Mouse (Mus musculus): ENCODE data around the gene Adgrd1. TPM values are rescaled to one million over a fixed set of nuclear protein-coding genes. Genes with fewer than 3 reads are reported as not detected.

The Adgrd1 gene
- 0.08 and 0.55 TPM in 2 replicates for polyA plus RNA-seq (2014; fragmentation: Nextera tagmentation; extraction: Ambion mirVana)

DNA sequence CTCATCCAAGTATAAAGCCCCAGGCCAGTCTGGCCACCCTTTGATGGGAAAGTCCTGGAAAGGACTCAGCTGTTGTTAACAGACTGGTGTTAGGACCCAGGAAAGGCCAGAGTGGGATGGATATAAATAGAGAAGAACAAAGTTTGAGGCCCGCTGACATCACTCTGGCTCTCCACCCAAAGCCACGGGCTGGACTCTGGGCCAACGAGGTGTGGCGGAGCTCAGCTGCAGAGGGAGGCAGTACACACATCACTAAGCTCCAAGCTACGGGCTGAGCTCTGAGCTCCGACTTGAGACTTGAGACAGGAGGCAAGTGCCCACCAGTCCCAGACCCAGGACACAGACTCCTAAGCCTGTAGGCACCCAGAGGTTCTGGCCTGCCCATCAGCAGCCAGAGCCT, at the start of gene Adgrd1:
Gene Adgrd1, plus strand, starts transcription at position 240 of the 400 bp plus-strand sequence.
- Histone ChIP-seq H3K4me3 (ENCODE audit: low read depth, low read length) (no peak within 1 kb of the TSS), H3K27me3 (ENCODE audit: control insufficient read depth, insufficient read depth, low read length) (no peaks in the 10 kb centered on the region), H3K36me3 (ENCODE audit: control insufficient read depth, insufficient read depth, low read length) (no peaks in the 10 kb centered on the region), H3K4me1 (ENCODE audit: control insufficient read depth, insufficient read depth, low read length) (no peaks in the 10 kb centered on the region), H3K4me2 (ENCODE audit: low read depth, low read length) (no peak within 1 kb of the TSS), H3K9ac (replicated peaks; ENCODE audit: low read depth, low read length) (no peak within 1 kb of the TSS), H3K27ac (ENCODE audit: low read depth, low read length) (no peak within 1 kb of the TSS), H3K9me3 (ENCODE audit: control insufficient read depth, low read length) (no peaks in the 10 kb centered on the region)
- WGBS: 66% methylated on average over 6 of the region's 6 CpGs
- ATAC-seq (ENCODE audit: low read depth): no peak

DNA sequence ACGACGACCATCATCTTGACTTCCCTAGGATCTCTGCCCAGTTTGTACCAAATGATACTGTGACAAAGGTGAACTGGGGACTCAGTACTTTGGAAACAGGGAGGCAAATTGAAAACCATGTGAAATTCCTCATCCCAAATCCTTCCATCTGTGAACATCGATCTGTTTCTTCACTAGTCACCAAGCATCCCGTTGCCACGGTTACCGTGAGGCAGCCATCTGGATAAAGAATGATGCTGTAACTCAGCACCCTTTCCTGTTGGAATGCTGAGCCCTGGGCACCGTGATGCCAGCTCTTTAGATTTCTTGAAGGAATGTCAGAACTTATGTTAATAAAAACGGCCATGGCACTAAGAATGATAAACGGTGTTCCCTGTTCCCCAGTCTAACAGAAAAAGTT, 47.2 kb upstream of the Adgrd1 start:
- H3K36me3 ChIP-seq (ENCODE audit: control insufficient read depth, insufficient read depth, low read length): no peaks in the 10 kb centered on the region
- H3K9me3 ChIP-seq (ENCODE audit: control insufficient read depth, low read length): no peaks in the 10 kb centered on the region
- no peak overlapping the region for H3K9ac ChIP-seq (replicated peaks; ENCODE audit: low read depth, low read length)
- H3K4me2 ChIP-seq (ENCODE audit: low read depth, low read length): no peak overlapping the region
- no peak for ATAC-seq (ENCODE audit: low read depth)
- 0 out of 2 replicates have a peak, but pooled peaks cover 20% of the 10 kb centered on the region for H3K4me1 ChIP-seq (ENCODE audit: control insufficient read depth, insufficient read depth, low read length)
- 57% methylated on average over 9 of the region's 9 CpGs for WGBS
- no peaks in the 10 kb centered on the region for H3K27me3 ChIP-seq (ENCODE audit: control insufficient read depth, insufficient read depth, low read length)
- no peak overlapping the region for H3K27ac ChIP-seq (ENCODE audit: low read depth, low read length)
- H3K4me3 ChIP-seq (ENCODE audit: low read depth, low read length): no peak overlapping the region

DNA sequence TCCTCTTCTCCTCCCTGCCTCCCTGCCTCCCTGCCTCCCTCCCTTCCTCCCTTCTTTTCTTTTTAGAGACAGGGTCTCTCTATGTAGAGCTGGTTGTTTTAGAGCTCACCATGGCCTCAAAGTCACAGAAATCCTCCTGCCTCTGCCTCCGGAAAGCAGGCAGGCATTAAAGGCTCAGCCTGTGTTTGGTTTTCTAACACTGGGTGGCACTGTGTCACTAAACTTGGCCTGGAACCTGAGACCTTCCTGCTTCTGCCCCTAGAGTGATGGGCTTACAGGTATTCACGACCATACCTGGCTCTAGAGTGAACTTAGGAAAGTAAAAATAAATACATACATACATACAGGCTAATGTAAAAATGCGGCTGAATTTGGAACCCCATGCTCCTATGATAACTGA, 44.6 kb upstream of the Adgrd1 start:
- ATAC-seq (ENCODE audit: low read depth): no peak
- H3K27me3 ChIP-seq (ENCODE audit: control insufficient read depth, insufficient read depth, low read length): no peaks in the 10 kb centered on the region
- no peak overlapping the region for H3K4me2 ChIP-seq (ENCODE audit: low read depth, low read length)
- no peak overlapping the region for H3K4me3 ChIP-seq (ENCODE audit: low read depth, low read length)
- 0 out of 2 replicates have a peak, but pooled peaks cover 12% of the 10 kb centered on the region for H3K4me1 ChIP-seq (ENCODE audit: control insufficient read depth, insufficient read depth, low read length)
- H3K27ac ChIP-seq (ENCODE audit: low read depth, low read length): no peak overlapping the region
- no peaks in the 10 kb centered on the region for H3K9me3 ChIP-seq (ENCODE audit: control insufficient read depth, low read length)
- 91% methylated on average over 3 of the region's 3 CpGs for WGBS
- H3K36me3 ChIP-seq (ENCODE audit: control insufficient read depth, insufficient read depth, low read length): no peaks in the 10 kb centered on the region
- H3K9ac ChIP-seq (replicated peaks; ENCODE audit: low read depth, low read length): no peak overlapping the region

DNA sequence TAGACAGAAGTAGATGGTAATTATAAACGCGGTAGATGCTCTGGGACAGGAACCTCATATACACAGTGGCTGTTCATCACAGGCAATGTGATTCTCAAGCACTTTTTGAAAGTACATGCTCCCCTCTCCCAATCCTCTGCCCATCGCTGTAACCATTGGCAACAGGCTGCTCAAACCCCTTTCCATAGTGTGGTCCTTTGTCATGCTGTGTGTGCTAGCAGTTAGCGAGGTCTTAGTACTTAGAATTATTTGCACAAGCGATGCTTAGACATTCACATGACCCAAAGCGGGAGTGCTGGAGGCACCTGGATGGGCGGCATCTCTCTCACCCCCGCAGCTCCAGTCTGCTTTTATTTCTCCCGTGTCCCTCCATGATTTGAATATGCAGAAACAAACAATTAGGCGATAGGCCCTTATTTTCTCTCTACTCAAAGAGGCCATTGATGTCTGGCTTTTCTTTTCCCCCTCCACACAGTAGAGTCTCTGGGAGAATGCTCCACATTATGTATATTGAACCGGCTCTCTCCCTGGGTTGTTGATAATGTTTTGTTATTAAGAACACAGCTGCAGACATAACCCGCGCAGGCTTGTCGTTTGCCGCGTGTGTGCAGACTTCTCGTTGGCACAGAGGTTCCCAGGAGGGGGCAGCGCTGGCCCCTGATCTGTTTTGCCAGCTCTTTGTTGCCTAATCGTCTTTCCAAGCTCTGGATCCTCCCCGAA, 43.8 kb upstream of the Adgrd1 start:
- Histone ChIP-seq H3K36me3 (ENCODE audit: control insufficient read depth, insufficient read depth, low read length) (no peaks in the 10 kb centered on the region), H3K4me1 (ENCODE audit: control insufficient read depth, insufficient read depth, low read length) (0 out of 2 replicates have a peak, but pooled peaks cover 12% of the 10 kb centered on the region), H3K4me2 (ENCODE audit: low read depth, low read length) (peak overlapping the region; percentile 4; the same call in 1 of the 2 replicates), H3K4me3 (ENCODE audit: low read depth, low read length) (no peak overlapping the region), H3K9ac (replicated peaks; ENCODE audit: low read depth, low read length) (no peak overlapping the region; the same call in 1 of the 2 replicates), H3K27ac (ENCODE audit: low read depth, low read length) (peak overlapping the region; percentile 68), H3K9me3 (ENCODE audit: control insufficient read depth, low read length) (no peaks in the 10 kb centered on the region), H3K27me3 (ENCODE audit: control insufficient read depth, insufficient read depth, low read length) (no peaks in the 10 kb centered on the region)
- 17% methylated on average over 20 of the region's 20 CpGs for WGBS
- ATAC-seq (ENCODE audit: low read depth): peak; percentile 24; the same call in 1 of the 2 replicates

DNA sequence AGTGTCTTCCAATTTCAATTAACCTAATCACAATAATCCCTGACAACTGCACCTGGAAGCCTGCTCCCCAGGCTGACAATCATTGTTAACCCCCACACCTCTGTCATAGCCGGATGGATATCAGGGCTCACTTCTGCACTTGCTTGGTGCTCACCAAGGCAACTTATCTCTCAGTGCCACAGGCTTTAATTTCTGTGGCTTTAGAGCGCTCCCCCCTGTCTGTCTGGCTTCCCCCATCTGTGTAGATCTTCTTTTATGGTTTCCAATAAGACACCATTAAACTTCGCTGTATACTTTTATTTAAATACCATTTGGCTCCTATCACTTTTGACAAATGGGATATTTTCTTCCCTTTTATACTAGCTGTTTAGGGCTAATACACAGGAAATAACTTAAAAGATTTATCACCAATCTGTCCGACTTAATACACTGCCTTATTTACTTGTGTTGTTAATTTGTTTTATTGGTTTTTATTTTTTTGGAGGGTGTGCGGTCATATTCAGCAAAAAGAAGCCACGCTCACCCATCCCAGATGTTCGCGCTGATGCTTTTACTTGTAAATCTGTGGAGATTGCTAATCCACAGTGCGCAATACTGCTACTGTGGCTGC, 41.8 kb upstream of the Adgrd1 start:
- 87% methylated on average over 9 of the region's 9 CpGs for WGBS
- Histone ChIP-seq H3K4me2 (ENCODE audit: low read depth, low read length) (no peak overlapping the region), H3K4me3 (ENCODE audit: low read depth, low read length) (no peak overlapping the region), H3K4me1 (ENCODE audit: control insufficient read depth, insufficient read depth, low read length) (0 out of 2 replicates have a peak, but pooled peaks cover 7% of the 10 kb centered on the region), H3K27me3 (ENCODE audit: control insufficient read depth, insufficient read depth, low read length) (no peaks in the 10 kb centered on the region), H3K9ac (replicated peaks; ENCODE audit: low read depth, low read length) (no peak overlapping the region), H3K36me3 (ENCODE audit: control insufficient read depth, insufficient read depth, low read length) (no peaks in the 10 kb centered on the region), H3K27ac (ENCODE audit: low read depth, low read length) (no peak overlapping the region), H3K9me3 (ENCODE audit: control insufficient read depth, low read length) (no peaks in the 10 kb centered on the region)
- no peak for ATAC-seq (ENCODE audit: low read depth)

DNA sequence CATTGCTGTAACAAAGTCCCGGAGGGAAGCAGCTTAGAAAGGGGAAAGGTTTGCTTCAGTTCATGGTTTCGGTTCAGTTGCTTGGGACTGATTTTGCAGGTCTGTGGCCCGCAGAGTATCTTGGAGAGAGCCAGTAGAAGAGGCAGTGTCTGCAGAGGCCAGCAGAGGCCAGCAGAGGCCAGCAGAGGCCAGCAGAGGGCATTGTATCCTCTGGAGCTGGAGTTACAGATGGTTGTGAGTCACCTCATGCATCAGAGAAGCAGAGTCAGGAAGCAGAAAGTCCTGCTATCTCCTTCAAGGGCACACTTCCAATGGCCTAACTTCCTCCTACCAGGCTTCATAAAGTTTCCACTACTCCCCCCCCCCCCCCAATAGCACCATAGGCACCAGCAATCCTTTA, 37.4 kb upstream of the Adgrd1 start:
- ATAC-seq (ENCODE audit: low read depth): no peak
- no peaks in the 10 kb centered on the region for H3K4me1 ChIP-seq (ENCODE audit: control insufficient read depth, insufficient read depth, low read length)
- H3K4me2 ChIP-seq (ENCODE audit: low read depth, low read length): no peak overlapping the region
- no peaks in the 10 kb centered on the region for H3K36me3 ChIP-seq (ENCODE audit: control insufficient read depth, insufficient read depth, low read length)
- H3K4me3 ChIP-seq (ENCODE audit: low read depth, low read length): no peak overlapping the region
- no peak overlapping the region for H3K9ac ChIP-seq (replicated peaks; ENCODE audit: low read depth, low read length)
- no peak overlapping the region for H3K27ac ChIP-seq (ENCODE audit: low read depth, low read length)
- no peaks in the 10 kb centered on the region for H3K27me3 ChIP-seq (ENCODE audit: control insufficient read depth, insufficient read depth, low read length)
- no peaks in the 10 kb centered on the region for H3K9me3 ChIP-seq (ENCODE audit: control insufficient read depth, low read length)
- WGBS: 83% methylated on average over 3 of the region's 3 CpGs

DNA sequence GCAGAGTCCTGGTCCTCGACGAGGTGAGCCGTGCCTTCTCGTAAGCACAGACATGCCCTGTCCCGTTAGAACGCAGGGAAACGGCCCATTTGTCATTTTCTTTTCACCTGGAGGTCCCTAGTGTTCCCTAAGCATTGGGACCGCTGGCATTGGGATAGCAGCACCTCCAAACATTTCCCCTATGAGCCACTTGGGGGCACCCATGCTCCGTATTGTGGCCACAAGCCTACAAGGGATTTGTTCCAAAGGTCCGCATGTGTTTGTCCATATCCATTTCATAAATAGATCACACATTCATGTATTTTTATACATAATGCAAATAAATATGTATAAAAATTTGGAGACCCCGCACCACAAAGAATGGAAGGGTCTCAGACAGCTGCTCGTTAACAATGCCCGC, 35.0 kb upstream of the Adgrd1 start:
- Histone ChIP-seq H3K9me3 (ENCODE audit: control insufficient read depth, low read length) (no peaks in the 10 kb centered on the region), H3K4me3 (ENCODE audit: low read depth, low read length) (no peak overlapping the region), H3K4me2 (ENCODE audit: low read depth, low read length) (no peak overlapping the region), H3K9ac (replicated peaks; ENCODE audit: low read depth, low read length) (no peak overlapping the region), H3K36me3 (ENCODE audit: control insufficient read depth, insufficient read depth, low read length) (no peaks in the 10 kb centered on the region), H3K4me1 (ENCODE audit: control insufficient read depth, insufficient read depth, low read length) (no peaks in the 10 kb centered on the region), H3K27ac (ENCODE audit: low read depth, low read length) (no peak overlapping the region), H3K27me3 (ENCODE audit: control insufficient read depth, insufficient read depth, low read length) (no peaks in the 10 kb centered on the region)
- WGBS: 25% methylated on average over 13 of the region's 13 CpGs
- ATAC-seq (ENCODE audit: low read depth): no peak

DNA sequence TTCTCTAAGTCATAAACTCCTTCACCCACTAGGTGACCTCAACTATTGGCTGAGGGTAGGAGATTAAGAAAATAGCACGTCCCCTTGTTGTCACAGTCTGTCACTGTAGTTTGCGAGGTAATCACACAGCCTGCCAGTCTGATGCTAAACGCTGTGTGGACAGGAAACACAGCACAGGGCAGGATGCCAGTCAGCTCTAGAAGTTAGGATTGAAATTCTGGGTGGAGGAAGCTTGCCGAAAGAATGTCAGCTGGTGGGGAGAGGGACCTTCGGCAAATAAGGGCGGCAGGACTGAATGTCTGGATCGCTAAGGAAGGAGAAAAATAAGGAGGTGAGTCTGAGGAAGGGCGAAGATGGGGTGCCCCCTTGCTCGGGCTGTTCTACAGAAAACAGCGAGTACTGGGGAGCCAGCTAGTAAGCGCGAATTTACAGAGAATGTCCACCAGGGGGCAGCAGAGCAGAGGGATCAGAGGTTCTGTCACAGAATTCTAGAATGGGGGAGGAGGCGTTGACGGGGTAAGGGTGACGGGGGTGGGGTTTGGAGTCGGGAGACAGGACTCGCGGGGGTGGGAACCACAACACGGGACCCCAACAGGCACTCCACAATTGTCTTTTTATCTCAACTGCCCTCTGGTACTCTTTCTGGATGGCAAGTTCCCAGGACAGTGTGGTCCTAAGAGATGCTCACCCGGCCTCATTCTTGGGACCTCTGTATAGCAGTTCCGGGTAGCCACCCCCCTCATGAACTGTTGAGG, 33.3 kb upstream of the Adgrd1 start:
- no peak for ATAC-seq (ENCODE audit: low read depth)
- WGBS: 15% methylated on average over 21 of the region's 21 CpGs

DNA sequence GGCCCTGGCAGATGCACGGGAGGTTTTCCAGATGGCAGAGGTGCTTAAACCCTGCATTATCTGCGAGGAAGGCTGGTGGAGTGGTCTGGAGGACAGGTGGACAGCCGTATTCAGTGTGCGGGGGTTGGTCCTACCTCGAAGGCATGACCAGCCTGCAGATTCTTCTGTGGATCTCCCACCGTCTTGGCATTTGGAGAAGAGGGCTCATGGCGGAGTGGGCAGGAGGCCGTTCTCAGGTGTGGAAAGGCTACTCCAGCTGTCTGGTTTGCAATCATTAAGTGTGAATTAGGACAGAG, 32.8 kb upstream of the Adgrd1 start:
- ATAC-seq (ENCODE audit: low read depth): no peak
- no peaks in the 10 kb centered on the region for H3K36me3 ChIP-seq (ENCODE audit: control insufficient read depth, insufficient read depth, low read length)
- no peak overlapping the region for H3K27ac ChIP-seq (ENCODE audit: low read depth, low read length)
- no peak overlapping the region for H3K4me3 ChIP-seq (ENCODE audit: low read depth, low read length)
- peak overlapping the region; percentile 42 for H3K4me2 ChIP-seq (ENCODE audit: low read depth, low read length)
- no peaks in the 10 kb centered on the region for H3K4me1 ChIP-seq (ENCODE audit: control insufficient read depth, insufficient read depth, low read length)
- WGBS: 47% methylated on average over 8 of the region's 8 CpGs
- no peak overlapping the region for H3K9ac ChIP-seq (replicated peaks; ENCODE audit: low read depth, low read length)
- no peaks in the 10 kb centered on the region for H3K27me3 ChIP-seq (ENCODE audit: control insufficient read depth, insufficient read depth, low read length)
- no peaks in the 10 kb centered on the region for H3K9me3 ChIP-seq (ENCODE audit: control insufficient read depth, low read length)

More for the DNA sequence above, 33.3 kb upstream of the Adgrd1 start:
- Histone ChIP-seq H3K9ac (replicated peaks; ENCODE audit: low read depth, low read length) (no peak overlapping the region), H3K4me1 (ENCODE audit: control insufficient read depth, insufficient read depth, low read length) (no peaks in the 10 kb centered on the region), H3K27ac (ENCODE audit: low read depth, low read length) (no peak overlapping the region), H3K27me3 (ENCODE audit: control insufficient read depth, insufficient read depth, low read length) (no peaks in the 10 kb centered on the region), H3K4me3 (ENCODE audit: low read depth, low read length) (no peak overlapping the region), H3K4me2 (ENCODE audit: low read depth, low read length) (peak overlapping the region; percentile 42), H3K9me3 (ENCODE audit: control insufficient read depth, low read length) (no peaks in the 10 kb centered on the region), H3K36me3 (ENCODE audit: control insufficient read depth, insufficient read depth, low read length) (no peaks in the 10 kb centered on the region)

Data from neural tube, embryonic 14.5 days (tissue).